23 mouse cellular contexts compared by ENCODE assay signal in genomic region chr1:136559284-136559683, GRCm38 (mm10).
DNase-seq lines count a peak whose midpoint lies in the region; ATAC-seq and TF ChIP-seq lines count a peak whose summit lies in the region.
"Had no signal": no experiment of that assay in that cellular context is flagged by ENCODE, and none has a peak within 500 bp of the region (broad histone marks: within the 10 kb centered on the region; RNA-seq: fewer than 3 reads in every experiment).

No protein-coding gene starts in this region.

- DNase-seq in kidney, adult 9 months = peak; percentile 26
- no peak for DNase-seq in kidney, adult 11 months
- peak; percentile 32 for DNase-seq in lung, embryonic 14.5 days
- no peak for DNase-seq in lung, postnatal 10 days
- DNase-seq: adrenal gland, postnatal 14 days; cerebellum, adult 11-12 months; cerebellum, adult 9-10 months; cerebellum, postnatal 25 days; gastrocnemius, postnatal 10 days; heart, adult 2 months; heart, postnatal 14 days had no signal

- H3K27ac ChIP-seq in lung, embryonic 14.5 days (ENCODE audit: low read depth) = no peak overlapping the region; the same call in 1 of the 2 replicates
- H3K27ac ChIP-seq in kidney, embryonic 16.5 days (ENCODE audit: low read length) = no peak overlapping the region
- no peak overlapping the region for H3K27ac ChIP-seq in hindbrain, embryonic 16.5 days (ENCODE audit: low read depth, low read length)
- H3K27ac ChIP-seq: embryonic facial prominence, embryonic 15.5 days; forebrain, embryonic 15.5 days; heart, adult 2 months; heart, embryonic 15.5 days; hindbrain, embryonic 13.5 days had no signal

- no peaks in the 10 kb centered on the region for H3K36me3 ChIP-seq in lung, embryonic 14.5 days (ENCODE audit: insufficient read depth)
- no peaks in the 10 kb centered on the region for H3K36me3 ChIP-seq in kidney, embryonic 16.5 days (ENCODE audit: insufficient read depth, low read length)
- H3K36me3 ChIP-seq in myocyte (ENCODE audit: control insufficient read depth, insufficient read depth) = no peaks in the 10 kb centered on the region
- H3K36me3 ChIP-seq in hindbrain, embryonic 16.5 days (ENCODE audit: control insufficient read depth, insufficient read depth, low read length) = no peaks in the 10 kb centered on the region
- H3K36me3 ChIP-seq: embryonic facial prominence, embryonic 15.5 days; forebrain, embryonic 15.5 days; heart, embryonic 15.5 days; hindbrain, embryonic 13.5 days had no signal

- H3K79me2 ChIP-seq in myocyte (ENCODE audit: control insufficient read depth, insufficient read depth) = no peaks in the 10 kb centered on the region

- H3K4me3 ChIP-seq in lung, embryonic 14.5 days (ENCODE audit: low read depth, low read length) = no peak overlapping the region
- H3K4me3 ChIP-seq in kidney, embryonic 16.5 days (ENCODE audit: low read length) = no peak overlapping the region
- H3K4me3 ChIP-seq in myocyte = no peak overlapping the region
- no peak overlapping the region for H3K4me3 ChIP-seq in hindbrain, embryonic 16.5 days (ENCODE audit: low read length)
- H3K4me3 ChIP-seq: embryonic facial prominence, embryonic 15.5 days; forebrain, embryonic 15.5 days; heart, adult 2 months; heart, embryonic 15.5 days; hindbrain, embryonic 13.5 days had no signal

- WGBS in lung, embryonic 14.5 days = 26% methylated on average over 5 of the region's 5 CpGs
- 36% methylated on average over 5 of the region's 5 CpGs for WGBS in kidney, embryonic 16.5 days
- 52% methylated on average over 5 of the region's 5 CpGs for WGBS in hindbrain, embryonic 16.5 days

- H3K9me3 ChIP-seq in lung, embryonic 14.5 days (ENCODE audit: low read depth, low read length) = no peaks in the 10 kb centered on the region
- H3K9me3 ChIP-seq in kidney, embryonic 16.5 days (ENCODE audit: low read length) = no peaks in the 10 kb centered on the region
- H3K9me3 ChIP-seq in hindbrain, embryonic 16.5 days (ENCODE audit: control insufficient read depth, low read length) = no peaks in the 10 kb centered on the region
- H3K9me3 ChIP-seq: embryonic facial prominence, embryonic 15.5 days; forebrain, embryonic 15.5 days; heart, embryonic 15.5 days; hindbrain, embryonic 13.5 days had no signal

- no peaks in the 10 kb centered on the region for H3K27me3 ChIP-seq in lung, embryonic 14.5 days (ENCODE audit: insufficient read depth, low read length)
- H3K27me3 ChIP-seq in kidney, embryonic 16.5 days (ENCODE audit: insufficient read depth, low read length) = no peaks in the 10 kb centered on the region
- no peaks in the 10 kb centered on the region for H3K27me3 ChIP-seq in myocyte (ENCODE audit: control insufficient read depth, insufficient read depth, insufficient read length)
- no peaks in the 10 kb centered on the region for H3K27me3 ChIP-seq in hindbrain, embryonic 16.5 days (replicated peaks; ENCODE audit: control insufficient read depth, insufficient read depth, low read length)
- H3K27me3 ChIP-seq: CH12.LX; embryonic facial prominence, embryonic 15.5 days; forebrain, embryonic 15.5 days; heart, embryonic 15.5 days; hindbrain, embryonic 13.5 days; Patski had no signal

- H3K4me1 ChIP-seq in lung, embryonic 14.5 days (ENCODE audit: insufficient read depth) = peaks cover 23% of the 10 kb centered on the region
- peaks cover 12% of the 10 kb centered on the region for H3K4me1 ChIP-seq in kidney, embryonic 16.5 days (ENCODE audit: insufficient read depth, low read length)
- H3K4me1 ChIP-seq in hindbrain, embryonic 16.5 days (ENCODE audit: control insufficient read depth, insufficient read depth, low read depth, low read length) = no peaks in the 10 kb centered on the region

- no peak for TF ChIP-seq POLR2A in myocyte (IDR thresholded peaks at IDR 0.05; ENCODE audit: insufficient read length, low read depth)

- no peak for TF ChIP-seq CTCF in lung, embryonic 14.5 days (IDR thresholded peaks at IDR 0.05; ENCODE audit: low read depth)

- no peak overlapping the region for H3ac ChIP-seq in myocyte (ENCODE audit: control insufficient read depth, insufficient read length)

- H3K4me2 ChIP-seq in lung, embryonic 14.5 days = peak overlapping the region; percentile 12; the same call in 1 of the 2 replicates
- no peak overlapping the region for H3K4me2 ChIP-seq in kidney, embryonic 16.5 days (replicated peaks; ENCODE audit: low read depth, low read length)
- H3K4me2 ChIP-seq in myocyte (ENCODE audit: low read depth) = no peak overlapping the region
- no peak overlapping the region for H3K4me2 ChIP-seq in hindbrain, embryonic 16.5 days (ENCODE audit: low read length)
- H3K4me2 ChIP-seq: embryonic facial prominence, embryonic 15.5 days; forebrain, embryonic 15.5 days; heart, embryonic 11.5 days; heart, embryonic 15.5 days; hindbrain, embryonic 13.5 days had no signal

- no peak for ATAC-seq in lung, embryonic 14.5 days (ENCODE audit: insufficient read depth)
- peak; percentile 56; the same call in 1 of the 2 replicates for ATAC-seq in kidney, embryonic 16.5 days (ENCODE audit: low FRiP score, low TSS enrichment)
- ATAC-seq in hindbrain, embryonic 16.5 days = no peak
- ATAC-seq in erythroblast, adult 5-6 weeks (replicated peaks; ENCODE audit: low FRiP score, poor library complexity, severe bottlenecking) = no peak
- ATAC-seq: activated CD4-positive, CD25-positive, alpha-beta regulatory T cell, adult 4 months; forebrain, embryonic 15.5 days; Patski had no signal

- H3K9ac ChIP-seq in lung, embryonic 14.5 days = no peak overlapping the region
- no peak overlapping the region for H3K9ac ChIP-seq in kidney, embryonic 16.5 days (replicated peaks; ENCODE audit: low read length)
- no peak overlapping the region for H3K9ac ChIP-seq in hindbrain, embryonic 16.5 days (ENCODE audit: low read depth, low read length)
- H3K9ac ChIP-seq: embryonic facial prominence, embryonic 15.5 days; forebrain, embryonic 15.5 days; heart, embryonic 15.5 days; hindbrain, embryonic 13.5 days had no signal

TF ChIP-seq in myocyte, 11 proteins besides CTCF, POLR2A, EP300 and RAD21:
- TF ChIP-seq MYOD1 (IDR thresholded peaks at IDR 0.05; ENCODE audit: control insufficient read depth in 1 of 3, insufficient read length in 2 of 3, low read depth in 2 of 3) (peak in 2 of 3 experiments; percentile 31 to 38), MYOG (IDR thresholded peaks at IDR 0.05; ENCODE audit: control insufficient read depth in 1 of 3, insufficient read depth in 1 of 3, insufficient read length in 2 of 3, low read depth in 2 of 3) (peak in 1 of 3 experiments; percentile 58), E2F4 (IDR thresholded peaks at IDR 0.05; ENCODE audit: insufficient read depth) (no peak), CEBPB (IDR thresholded peaks at IDR 0.05; ENCODE audit: insufficient read depth, poor library complexity, severe bottlenecking) (no peak)

Comparison
In these comparisons a context has a peak if more than half of its experiments do, and no peak if none do; other contexts are left out.
1. DNase-seq: peak in kidney, adult 9 months (single experiment) and lung, embryonic 14.5 days (single experiment); none in kidney, adult 11 months (single experiment) and lung, postnatal 10 days (single experiment).